Mouse (Mus musculus) lung, adult 2 months (tissue): ENCODE measurements at regions not wholly inside any gene's neighbourhood (a gene's known extent, or its start where the extent isn't known, plus 50 kb on each side); places are given as distances from the start of the nearest gene placed in this dataset.

Source experiments
- CTCF ChIP-seq: fragments of 200-500 bp; IDR thresholded peaks from 2 replicates; pipeline ENCODE4 v1.5.1; 2011; ENCODE audit warnings: mild to moderate bottlenecking, low read length, control low read depth; ENCODE audit not compliant: insufficient read depth
- POLR2A ChIP-seq: fragments of 200-500 bp; IDR thresholded peaks from 2 replicates; pipeline ENCODE4 v1.6.1; 2011; ENCODE audit warnings: low read depth, mild to moderate bottlenecking, control low read depth, low read length, borderline replicate concordance; ENCODE audit errors: extremely low read depth

- TF ChIP-seq CTCF (no peak), POLR2A (no peak)
These were observed 65.3 kb downstream of the Med10 start for GRCm38 (mm10) chr13:69867296-69868065.
